Mouse (Mus musculus) neural tube, embryonic 13.5 days (tissue): ENCODE measurements at regions not wholly inside any gene's neighbourhood (a gene's known extent, or its start where the extent isn't known, plus 50 kb on each side); places are given as distances from the start of the nearest gene placed in this dataset.

ENCODE experiments used
- ATAC-seq: fragments of 200-750 bp; cut with Nextera tagmentation; 2 replicates; pipeline ENCODE4 v1.8.0; 2017; ENCODE audit warnings: low read depth, mild to moderate bottlenecking, moderate TSS enrichment, moderate library complexity
- H3K27ac ChIP-seq: fragments of 300-500 bp; sonication (generic); replicated peaks from 2 replicates; pipeline ENCODE4 v1.5.1; 2015; ENCODE audit warnings: moderate library complexity, mild to moderate bottlenecking, inconsistent platforms
- H3K27me3 ChIP-seq: fragments of 300-500 bp; sonication (generic); 2 replicates; pipeline ENCODE4 v1.6.1; 2015; ENCODE audit warnings: mild to moderate bottlenecking, inconsistent platforms
- H3K36me3 ChIP-seq: fragments of 300-500 bp; sonication (generic); 2 replicates; pipeline ENCODE4 v1.6.1; 2015; ENCODE audit warnings: mild to moderate bottlenecking, inconsistent platforms
- H3K4me1 ChIP-seq: fragments of 300-500 bp; sonication (generic); replicated peaks from 2 replicates; pipeline ENCODE4 v1.6.1; 2015; ENCODE audit warnings: inconsistent platforms
- H3K4me2 ChIP-seq: fragments of 300-500 bp; sonication (generic); 2 replicates; pipeline ENCODE4 v1.6.1; 2015; ENCODE audit warnings: inconsistent platforms, mild to moderate bottlenecking, moderate library complexity
- H3K4me3 ChIP-seq: fragments of 300-500 bp; sonication (generic); 2 replicates; pipeline ENCODE4 v1.5.1; 2015; ENCODE audit warnings: mild to moderate bottlenecking, inconsistent platforms
- H3K9ac ChIP-seq: fragments of 300-500 bp; sonication (generic); 2 replicates; pipeline ENCODE4 v1.6.1; 2015; ENCODE audit warnings: moderate library complexity, mild to moderate bottlenecking, inconsistent platforms
- H3K9me3 ChIP-seq: fragments of 300-500 bp; sonication (generic); 2 replicates; pipeline ENCODE4 v1.6.1; 2016; ENCODE audit warnings: inconsistent platforms
- WGBS: fragments of 180-500 bp; shearing (Covaris S2); methylation state at CpG from one replicate; pipeline ENCODE4 v1.1.7; 2015; 5-methylcytosine and 5-hydroxymethylcytosine counted together

- no peak overlapping the region for H3K9ac ChIP-seq
- ATAC-seq = no peak
- H3K9me3 ChIP-seq = no peaks in the 10 kb centered on the region
- no peaks in the 10 kb centered on the region; the same call in 1 of the 2 replicates for H3K27me3 ChIP-seq
- H3K4me2 ChIP-seq = no peak overlapping the region
- no peaks in the 10 kb centered on the region for H3K36me3 ChIP-seq
- H3K27ac ChIP-seq = no peak overlapping the region
- H3K4me3 ChIP-seq = no peak overlapping the region
- peaks cover 8% of the 10 kb centered on the region for H3K4me1 ChIP-seq
- WGBS = 96% methylated on average over 3 of the region's 3 CpGs
Measured at GRCm38 (mm10) chr2:179381916-179382315, 60.3 kb upstream of the Cdh4 start.

GRCm38 (mm10) chr2:179382594-179382993 is 59.6 kb upstream of the Cdh4 start:
- no peaks in the 10 kb centered on the region; the same call in 1 of the 2 replicates for H3K27me3 ChIP-seq
- no peak overlapping the region for H3K4me3 ChIP-seq
- no peaks in the 10 kb centered on the region for H3K9me3 ChIP-seq
- WGBS = 82% methylated on average over 9 of the region's 9 CpGs
- no peak overlapping the region for H3K9ac ChIP-seq
- H3K27ac ChIP-seq = no peak overlapping the region
- H3K4me1 ChIP-seq = peaks cover 8% of the 10 kb centered on the region
- H3K36me3 ChIP-seq = no peaks in the 10 kb centered on the region
- no peak for ATAC-seq
- H3K4me2 ChIP-seq = no peak overlapping the region

- no peak overlapping the region for H3K4me3 ChIP-seq
- H3K9me3 ChIP-seq = no peaks in the 10 kb centered on the region
- H3K36me3 ChIP-seq = no peaks in the 10 kb centered on the region
- ATAC-seq = no peak
- H3K9ac ChIP-seq = no peak overlapping the region
- no peak overlapping the region for H3K27ac ChIP-seq
- WGBS = 74% methylated on average over 6 of the region's 6 CpGs
- H3K27me3 ChIP-seq = no peaks in the 10 kb centered on the region
- no peaks in the 10 kb centered on the region for H3K4me1 ChIP-seq
- no peak overlapping the region for H3K4me2 ChIP-seq
Measured at GRCm38 (mm10) chr2:179386871-179387270, 55.4 kb upstream of the Cdh4 start.

- no peak for ATAC-seq
Measured at GRCm38 (mm10) chr2:179390486-179390885, 51.7 kb upstream of the Cdh4 start.

GRCm38 (mm10) chr2:179390924-179391461 is 51.2 kb upstream of the Cdh4 start:
- ATAC-seq = no peak
- 72% methylated on average over 11 of the region's 11 CpGs for WGBS
- Histone ChIP-seq H3K4me2 (no peak overlapping the region), H3K36me3 (no peaks in the 10 kb centered on the region), H3K9me3 (no peaks in the 10 kb centered on the region), H3K4me3 (no peak overlapping the region), H3K27ac (no peak overlapping the region; the same call in 1 of the 2 replicates), H3K27me3 (no peaks in the 10 kb centered on the region), H3K4me1 (no peaks in the 10 kb centered on the region), H3K9ac (no peak overlapping the region)

More at GRCm38 (mm10) chr2:179390486-179390885, 51.7 kb upstream of the Cdh4 start:
- WGBS = 81% methylated on average over 4 of the region's 4 CpGs
- Histone ChIP-seq H3K9ac (no peak overlapping the region), H3K27ac (no peak overlapping the region; the same call in 1 of the 2 replicates), H3K9me3 (no peaks in the 10 kb centered on the region), H3K4me3 (no peak overlapping the region), H3K27me3 (no peaks in the 10 kb centered on the region), H3K4me1 (no peaks in the 10 kb centered on the region), H3K36me3 (no peaks in the 10 kb centered on the region), H3K4me2 (no peak overlapping the region)
